Mouse (Mus musculus): ENCODE measurements around the gene Rpe. TPM values are rescaled to one million over a fixed set of nuclear protein-coding genes. Genes with fewer than 3 reads are reported as not detected.
"Not testable (repeated sequence)": the region's sequence is repeated elsewhere in the genome, so short reads cannot be mapped to it uniquely, and the experiment has no call there.

The Rpe gene
- polyA plus RNA-seq, 1 experiment from 2014 or later, result 40.0 TPM

GRCm38 (mm10) chr1:66695296-66695695, 5.3 kb upstream of the Rpe start:
- Histone ChIP-seq H3K36me3 (no peaks in the 10 kb centered on the region), H3K4me3 (no peak overlapping the region), H3K4me1 (replicated peaks) (0 out of 2 replicates have a peak, but pooled peaks cover 3% of the 10 kb centered on the region), H3K9me3 (no peaks in the 10 kb centered on the region), H3K27me3 (no peaks in the 10 kb centered on the region), H3K4me2 (no peak overlapping the region), H3K27ac (replicated peaks) (no peak overlapping the region), H3K9ac (no peak overlapping the region)
- WGBS, result 75% methylated on average over 7 of the region's 7 CpGs
- no peak for ATAC-seq (ENCODE audit: low read depth)

- not testable (repeated sequence) for H3K36me3 ChIP-seq; H3K4me3 ChIP-seq; ATAC-seq (ENCODE audit: low read depth); H3K27ac ChIP-seq (replicated peaks); H3K4me2 ChIP-seq; H3K9ac ChIP-seq; H3K9me3 ChIP-seq; H3K27me3 ChIP-seq
- peaks cover 29% of the 10 kb centered on the region for H3K4me1 ChIP-seq (replicated peaks)
- WGBS, result 82% methylated on average over 10 of the region's 10 CpGs
Measured at GRCm38 (mm10) chr1:66699630-66700029, 1.0 kb upstream of the Rpe start.

GRCm38 (mm10) chr1:66700149-66700692, 410 bp upstream of the Rpe start:
- Histone ChIP-seq H3K27ac (replicated peaks) (no peak overlapping the region), H3K9ac (no peak overlapping the region), H3K4me2 (peak overlapping the region; percentile 49), H3K4me3 (peak overlapping the region; percentile 87), H3K36me3 (no peaks in the 10 kb centered on the region), H3K9me3 (no peaks in the 10 kb centered on the region), H3K27me3 (no peaks in the 10 kb centered on the region), H3K4me1 (replicated peaks) (peaks cover 30% of the 10 kb centered on the region)
- ATAC-seq (ENCODE audit: low read depth), result peak; percentile 40
- 42% methylated on average over 5 of the region's 5 CpGs for WGBS

GRCm38 (mm10) chr1:66701576-66701940, 927 bp downstream of the Rpe start:
- no peak overlapping the region for H3K27ac ChIP-seq (replicated peaks)

GRCm38 (mm10) chr1:66702623-66703345, 2.2 kb downstream of the Rpe start:
- peak overlapping the region; percentile 72; the same call in 1 of the 2 replicates for H3K4me2 ChIP-seq
- no peaks in the 10 kb centered on the region for H3K27me3 ChIP-seq
- 97% methylated on average over 4 of the region's 4 CpGs for WGBS
- no peak overlapping the region for H3K27ac ChIP-seq (replicated peaks)
- H3K4me1 ChIP-seq (replicated peaks), result peaks cover 30% of the 10 kb centered on the region
- no peaks in the 10 kb centered on the region for H3K9me3 ChIP-seq
- no peak overlapping the region for H3K4me3 ChIP-seq
- no peak overlapping the region; the same call in 1 of the 2 replicates for H3K9ac ChIP-seq
- H3K36me3 ChIP-seq, result peaks cover 12% of the 10 kb centered on the region
- no peak for ATAC-seq (ENCODE audit: low read depth)

More at GRCm38 (mm10) chr1:66701576-66701940, 927 bp downstream of the Rpe start:
- ATAC-seq (ENCODE audit: low read depth), result no peak
- Histone ChIP-seq H3K4me3 (peak overlapping the region; percentile 87), H3K9me3 (no peaks in the 10 kb centered on the region), H3K27me3 (no peaks in the 10 kb centered on the region), H3K4me1 (replicated peaks) (peaks cover 30% of the 10 kb centered on the region), H3K9ac (peak overlapping the region; percentile 82), H3K36me3 (peaks cover 3% of the 10 kb centered on the region), H3K4me2 (peak overlapping the region; percentile 72)
- 35% methylated on average over 2 of the region's 2 CpGs for WGBS

- Histone ChIP-seq H3K4me2 (no peak overlapping the region), H3K4me3 (no peak overlapping the region), H3K27me3 (no peaks in the 10 kb centered on the region), H3K9ac (no peak overlapping the region), H3K36me3 (peaks cover 24% of the 10 kb centered on the region), H3K4me1 (replicated peaks) (peaks cover 30% of the 10 kb centered on the region), H3K27ac (replicated peaks) (no peak overlapping the region), H3K9me3 (no peaks in the 10 kb centered on the region)
- 41% methylated on average over 6 of the region's 6 CpGs for WGBS
- no peak for ATAC-seq (ENCODE audit: low read depth)
Measured at GRCm38 (mm10) chr1:66704523-66704922, 3.9 kb downstream of the Rpe start.

GRCm38 (mm10) chr1:66712859-66713258, 12.2 kb downstream of the Rpe start:
- H3K27me3 ChIP-seq, result no peaks in the 10 kb centered on the region
- WGBS, result 92% methylated on average over 3 of the region's 3 CpGs
- no peak overlapping the region for H3K4me2 ChIP-seq
- no peak for ATAC-seq (ENCODE audit: low read depth)
- no peak overlapping the region for H3K9ac ChIP-seq
- peaks cover 63% of the 10 kb centered on the region for H3K36me3 ChIP-seq
- no peak overlapping the region for H3K4me3 ChIP-seq
- 0 out of 2 replicates have a peak, but pooled peaks cover 4% of the 10 kb centered on the region for H3K9me3 ChIP-seq
- no peaks in the 10 kb centered on the region for H3K4me1 ChIP-seq (replicated peaks)
- no peak overlapping the region for H3K27ac ChIP-seq (replicated peaks)

GRCm38 (mm10) chr1:66730581-66730980, 29.9 kb downstream of the Rpe start:
- peaks cover 30% of the 10 kb centered on the region for H3K36me3 ChIP-seq
- WGBS, result 85% methylated on average over 1 of the region's 1 CpGs
- no peaks in the 10 kb centered on the region for H3K9me3 ChIP-seq
- no peak overlapping the region for H3K4me3 ChIP-seq
- ATAC-seq (ENCODE audit: low read depth), result no peak
- no peak overlapping the region for H3K9ac ChIP-seq
- no peak overlapping the region for H3K4me2 ChIP-seq
- H3K4me1 ChIP-seq (replicated peaks), result no peaks in the 10 kb centered on the region
- no peaks in the 10 kb centered on the region for H3K27me3 ChIP-seq
- H3K27ac ChIP-seq (replicated peaks), result no peak overlapping the region

- 70% methylated on average over 1 of the region's 1 CpGs for WGBS
Measured at GRCm38 (mm10) chr1:66768764-66769163, 68.1 kb downstream of the Rpe start.

More at GRCm38 (mm10) chr1:66768764-66769163, 68.1 kb downstream of the Rpe start:
- H3K4me3 ChIP-seq, result no peak overlapping the region
- no peak overlapping the region for H3K9ac ChIP-seq
- peaks cover 4% of the 10 kb centered on the region; the same call in 1 of the 2 replicates for H3K4me1 ChIP-seq (replicated peaks)
- H3K4me2 ChIP-seq, result no peak overlapping the region
- no peaks in the 10 kb centered on the region for H3K27me3 ChIP-seq
- peaks cover 22% of the 10 kb centered on the region for H3K36me3 ChIP-seq
- ATAC-seq (ENCODE audit: low read depth), result no peak
- H3K9me3 ChIP-seq, result no peaks in the 10 kb centered on the region
- H3K27ac ChIP-seq (replicated peaks), result no peak overlapping the region

Other genes starting within 250 kb of the Rpe start
- gene Unc80, start 232.5 kb upstream of the Rpe start, polyA plus RNA-seq (2015; fragmentation: Nextera tagmentation; extraction: Ambion mirVana), result 2.6 and 4.7 TPM in 2 replicates
- 17.1 and 17.5 TPM in 2 replicates for gene Kansl1l, start 116.7 kb downstream of the Rpe start, polyA plus RNA-seq (2015; fragmentation: Nextera tagmentation; extraction: Ambion mirVana)
- gene Acadl, start 162.4 kb downstream of the Rpe start, polyA plus RNA-seq (2015; fragmentation: Nextera tagmentation; extraction: Ambion mirVana), result 68.8 and 74.9 TPM in 2 replicates
- 16.5 and 48.3 TPM in 2 replicates for gene Myl1, start 244.6 kb downstream of the Rpe start, polyA plus RNA-seq (2015; fragmentation: Nextera tagmentation; extraction: Ambion mirVana)

Measured in neural tube, embryonic 13.5 days (tissue).